Mouse (Mus musculus): ENCODE measurements around the gene Fam13c.
A peak's percentile ranks its signal among the peaks of the same experiment; 100 is the strongest.

DNA sequence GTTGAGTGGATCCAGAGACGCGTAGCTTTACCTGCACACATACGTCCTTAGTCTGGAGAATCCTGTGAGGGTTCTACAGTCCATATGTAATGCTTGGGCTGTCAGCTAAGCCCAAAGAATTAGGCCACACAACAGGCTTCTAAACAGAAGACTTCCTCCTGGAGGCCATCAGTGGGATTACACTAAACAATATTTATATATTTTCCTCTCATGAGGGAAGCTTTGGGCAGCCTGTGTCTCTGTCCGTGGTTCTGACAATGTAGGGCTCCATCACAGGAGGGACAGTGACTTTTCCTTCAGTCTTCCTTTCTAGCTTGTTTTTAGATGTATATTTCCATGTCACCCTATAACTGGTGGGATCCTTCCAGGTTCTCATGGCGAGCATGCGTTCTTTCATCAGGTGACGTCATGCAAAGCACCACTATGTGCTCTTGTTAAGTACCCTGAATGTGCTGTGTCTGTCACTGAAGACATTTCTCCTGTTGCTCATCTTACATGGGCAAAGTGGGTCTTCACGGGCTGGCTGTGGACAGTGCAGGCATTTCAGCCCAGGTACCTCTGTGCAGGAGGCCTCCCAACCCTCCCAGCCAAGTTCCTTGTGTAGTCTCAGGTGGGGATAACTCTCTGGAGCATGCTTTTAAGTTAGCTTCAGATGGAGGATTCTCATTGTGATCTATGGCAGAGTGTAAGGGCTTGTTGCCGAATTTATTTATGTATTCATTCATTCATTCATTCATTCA is 100.3 kb downstream of the Fam13c start:
- no peak for TF ChIP-seq POLR2A (IDR thresholded peaks at IDR 0.05; ENCODE audit: insufficient read length, low read depth)
- TF ChIP-seq MYOG (IDR thresholded peaks at IDR 0.05; ENCODE audit: control insufficient read depth in 1 of 3, insufficient read depth in 1 of 3, insufficient read length in 2 of 3, low read depth in 2 of 3), result no peak
- TF ChIP-seq MYOD1 (IDR thresholded peaks at IDR 0.05; ENCODE audit: control insufficient read depth in 1 of 3, insufficient read length in 2 of 3, low read depth in 2 of 3), result no peak
- TF ChIP-seq MAX (IDR thresholded peaks at IDR 0.05; ENCODE audit: low read depth), result no peak
- peak; percentile 70 for TF ChIP-seq REST (IDR thresholded peaks at IDR 0.05; ENCODE audit: insufficient read depth, insufficient read length)
- TF ChIP-seq TCF12 (IDR thresholded peaks at IDR 0.05; ENCODE audit: insufficient read depth, poor library complexity, severe bottlenecking), result no peak
- no peak for TF ChIP-seq POLR2AphosphoS2 (IDR thresholded peaks at IDR 0.05; ENCODE audit: insufficient read length, low read depth)

All from myocyte (in vitro differentiated cells).